In the genomic region with DNA sequence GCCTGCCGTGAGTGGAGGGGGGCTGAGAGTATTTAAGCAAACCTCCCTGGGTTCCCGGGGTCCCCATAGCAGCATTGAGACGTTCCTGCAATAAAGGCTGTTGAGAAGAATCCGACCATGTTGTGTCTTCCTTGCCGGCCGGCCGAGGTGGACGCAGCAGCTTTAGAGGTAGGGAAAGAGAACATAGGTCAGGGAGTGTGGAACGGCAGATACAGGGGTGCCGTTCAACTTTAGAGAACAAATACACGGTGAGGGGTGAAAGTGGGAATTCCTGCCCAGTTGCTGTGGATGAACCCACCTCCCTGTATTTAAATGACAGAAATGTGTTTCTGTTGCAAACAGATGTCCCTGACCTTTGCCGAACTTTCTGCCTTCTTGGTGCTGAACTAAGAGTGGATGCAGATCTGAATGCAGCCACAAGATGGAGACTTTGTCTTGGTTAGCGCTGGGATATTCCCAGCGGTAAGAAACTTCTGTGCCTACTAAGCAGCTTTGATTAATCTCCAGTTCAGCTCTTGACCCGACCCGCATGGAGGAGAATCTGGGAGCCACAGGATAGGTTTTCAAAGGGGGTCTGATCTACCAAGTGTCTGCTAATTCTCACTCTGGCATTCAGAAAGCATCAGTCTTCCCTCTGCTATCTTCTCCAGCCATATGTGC, we compare ENCODE assay signal across 8 mouse cellular contexts. TPM values are rescaled to one million over a fixed set of nuclear protein-coding genes. Genes with fewer than 3 reads are reported as not detected.
DNase-seq lines count a peak whose midpoint lies in the region; ATAC-seq and TF ChIP-seq lines count a peak whose summit lies in the region.

No protein-coding gene starts in this region.

- H3K4me1 ChIP-seq in liver, adult 2 months (ENCODE audit: control insufficient read depth, insufficient read depth, low read length) = no peaks in the 10 kb centered on the region
- no peaks in the 10 kb centered on the region for H3K4me1 ChIP-seq in liver, embryonic 11.5 days (replicated peaks; ENCODE audit: control insufficient read depth, insufficient read depth, low read length)
- no peaks in the 10 kb centered on the region for H3K4me1 ChIP-seq in heart, postnatal 0 days (ENCODE audit: control insufficient read depth, insufficient read depth)
- no peaks in the 10 kb centered on the region for H3K4me1 ChIP-seq in neural tube, embryonic 11.5 days (ENCODE audit: control insufficient read depth, insufficient read depth, low read length)

- DNase-seq in liver, adult 2 months (ENCODE audit: extremely low read depth, low read depth, low spot score) = peak; percentile 51
- no peak for DNase-seq in liver, embryonic 11.5 days (ENCODE audit: low spot score)
- peak; percentile 14 for DNase-seq in MN1 (ENCODE audit: low spot score)
- peak; percentile 55 for DNase-seq in cerebellum, adult 11 months
- DNase-seq in heart, postnatal 0 days (ENCODE audit: low spot score) = peak; percentile 63
- peak; percentile 17 to 50 for DNase-seq in layer of hippocampus, postnatal 25 days (ENCODE audit: extremely low spot score in 1 of 2, low spot score in 1 of 2)
- DNase-seq in neural tube, embryonic 11.5 days (ENCODE audit: low spot score) = peak; percentile 53

- no peak for TF ChIP-seq POLR2A in liver, adult 2 months (IDR thresholded peaks at IDR 0.05; ENCODE audit: extremely low read depth, insufficient read depth, low read length)

- TF ChIP-seq CTCF in liver, adult 2 months (IDR thresholded peaks at IDR 0.05; ENCODE audit: low read depth, low read length) = peak; percentile 45; the same call in 1 of the 2 replicates
- peak; percentile 88 for TF ChIP-seq CTCF in heart, postnatal 0 days (IDR thresholded peaks at IDR 0.05; ENCODE audit: low read depth)

- TF ChIP-seq EP300 in heart, postnatal 0 days (IDR thresholded peaks at IDR 0.05; ENCODE audit: low read depth) = no peak

- no peaks in the 10 kb centered on the region for H3K36me3 ChIP-seq in liver, adult 2 months (ENCODE audit: control insufficient read depth, insufficient read depth, low read length)
- H3K36me3 ChIP-seq in liver, embryonic 11.5 days (ENCODE audit: control insufficient read depth, insufficient read depth, low read length) = no peaks in the 10 kb centered on the region
- H3K36me3 ChIP-seq in heart, postnatal 0 days (replicated peaks; ENCODE audit: control insufficient read depth, insufficient read depth, low read length) = no peaks in the 10 kb centered on the region
- H3K36me3 ChIP-seq in neural tube, embryonic 11.5 days (ENCODE audit: control insufficient read depth, insufficient read depth, low read length) = no peaks in the 10 kb centered on the region

- H3K79me2 ChIP-seq in liver, adult 2 months (ENCODE audit: control insufficient read depth, insufficient read depth, low read length) = no peaks in the 10 kb centered on the region

- H3K27ac ChIP-seq in liver, adult 2 months (replicated peaks; ENCODE audit: insufficient read depth, low read depth, low read length) = no peak overlapping the region
- H3K27ac ChIP-seq in liver, embryonic 11.5 days (ENCODE audit: low read depth, low read length) = no peak overlapping the region
- H3K27ac ChIP-seq in heart, postnatal 0 days (ENCODE audit: low read depth) = no peak overlapping the region
- H3K27ac ChIP-seq in neural tube, embryonic 11.5 days (ENCODE audit: low read depth, low read length) = no peak overlapping the region

- H3K4me3 ChIP-seq in liver, adult 2 months (ENCODE audit: insufficient read depth, low read depth, low read length) = no peak overlapping the region
- no peak overlapping the region for H3K4me3 ChIP-seq in liver, embryonic 11.5 days (ENCODE audit: low read depth, low read length)
- H3K4me3 ChIP-seq in heart, postnatal 0 days (ENCODE audit: low read depth, low read length) = no peak overlapping the region
- H3K4me3 ChIP-seq in neural tube, embryonic 11.5 days (ENCODE audit: low read depth, low read length) = no peak overlapping the region

- ATAC-seq in liver, embryonic 11.5 days (replicated peaks; ENCODE audit: low FRiP score) = no peak
- ATAC-seq in heart, postnatal 0 days (ENCODE audit: insufficient read depth, low read depth) = no peak
- no peak for ATAC-seq in neural tube, embryonic 11.5 days (ENCODE audit: insufficient read depth, low FRiP score, low TSS enrichment)
- no peak for ATAC-seq in erythroid progenitor cell, adult 5-6 weeks (replicated peaks; ENCODE audit: low FRiP score, poor library complexity, severe bottlenecking)

- no peak overlapping the region; the same call in 1 of the 2 replicates for H3K9ac ChIP-seq in liver, adult 2 months (ENCODE audit: low read depth, low read length)
- H3K9ac ChIP-seq in liver, embryonic 11.5 days (ENCODE audit: low read depth, low read length) = no peak overlapping the region
- no peak overlapping the region for H3K9ac ChIP-seq in heart, postnatal 0 days (replicated peaks; ENCODE audit: low read depth, low read length)
- H3K9ac ChIP-seq in neural tube, embryonic 11.5 days (ENCODE audit: low read length) = no peak overlapping the region

- H3K4me2 ChIP-seq in liver, embryonic 11.5 days = no peak overlapping the region
- no peak overlapping the region for H3K4me2 ChIP-seq in heart, postnatal 0 days (ENCODE audit: low read depth, low read length)
- H3K4me2 ChIP-seq in neural tube, embryonic 11.5 days (ENCODE audit: low read depth) = no peak overlapping the region

- WGBS in liver, adult 2 months = 41% methylated on average over 16 of the region's 16 CpGs
- 49% methylated on average over 16 of the region's 16 CpGs for WGBS in liver, embryonic 11.5 days
- 43% methylated on average over 16 of the region's 16 CpGs for WGBS in heart, postnatal 0 days
- 55% methylated on average over 16 of the region's 16 CpGs for WGBS in neural tube, embryonic 11.5 days

- H3K9me3 ChIP-seq in liver, embryonic 11.5 days (ENCODE audit: control insufficient read depth, low read length) = no peaks in the 10 kb centered on the region
- no peaks in the 10 kb centered on the region for H3K9me3 ChIP-seq in heart, postnatal 0 days (replicated peaks; ENCODE audit: control insufficient read depth, low read length)
- no peaks in the 10 kb centered on the region for H3K9me3 ChIP-seq in neural tube, embryonic 11.5 days (ENCODE audit: control insufficient read depth, low read length)

- H3K27me3 ChIP-seq in liver, adult 2 months (ENCODE audit: control insufficient read depth, insufficient read depth, low read length) = no peaks in the 10 kb centered on the region
- H3K27me3 ChIP-seq in liver, embryonic 11.5 days (replicated peaks; ENCODE audit: control insufficient read depth, insufficient read depth, low read length) = no peaks in the 10 kb centered on the region
- no peaks in the 10 kb centered on the region for H3K27me3 ChIP-seq in heart, postnatal 0 days (ENCODE audit: control insufficient read depth, insufficient read depth, low read length)
- H3K27me3 ChIP-seq in neural tube, embryonic 11.5 days (ENCODE audit: control insufficient read depth, insufficient read depth, low read length) = no peaks in the 10 kb centered on the region

RNA-seq across cellular contexts. Expression of gene Tmc3, which starts 16.8 kb away (rescaled TPM):
- total RNA-seq in liver, adult 2 months (2014; rRNA removed) = 0.20 and 0.28 TPM in 2 replicates
- 0.06 and 0.15 TPM in 2 replicates for polyA plus RNA-seq in liver, adult 2 months (2012; rRNA removed)
- polyA plus RNA-seq in liver, embryonic 11.5 days (2014; fragmentation: Nextera tagmentation; extraction: Ambion mirVana) = 0.42 and 0.47 TPM in 2 replicates
- 0.04 and 0.23 TPM in 2 replicates for total RNA-seq in heart, postnatal 0 days (2014; rRNA removed; ENCODE audit: low replicate concordance)
- polyA plus RNA-seq in heart, postnatal 0 days (2015; fragmentation: Nextera tagmentation; extraction: Ambion mirVana) = 0.38 and 0.49 TPM in 2 replicates
- total RNA-seq in layer of hippocampus, postnatal 25 days (2021) = under 1 TPM; 0.17 to 0.23 TPM
- 0.54 and 0.64 TPM in 2 replicates for polyA plus RNA-seq in neural tube, embryonic 11.5 days (2014; fragmentation: Nextera tagmentation; extraction: Ambion mirVana)
- 0.42 and 0.72 TPM in 2 replicates for total RNA-seq in erythroid progenitor cell, adult 5-6 weeks (2015; ENCODE audit: low replicate concordance)
- 1.2 and 1.7 TPM in 2 replicates for total RNA-seq in erythroid progenitor cell, adult 5-6 weeks (2017; ENCODE audit: low replicate concordance)
